Mouse (Mus musculus) brain, embryonic 14.5 days (tissue): Measurements from ENCODE around the gene Tdrd7.

Experiments
- CTCF ChIP-seq: fragments of 200-500 bp; IDR thresholded peaks from 2 replicates; pipeline ENCODE4 v1.5.1; 2012; ENCODE audit warnings: inconsistent platforms, mild to moderate bottlenecking, moderate library complexity, borderline replicate concordance; ENCODE audit not compliant: insufficient read depth, insufficient read length; ENCODE audit errors: extremely low read depth
- POLR2A ChIP-seq: fragments of 200-500 bp; IDR thresholded peaks from 2 replicates; pipeline ENCODE4 v1.6.1; 2012; ENCODE audit warnings: mild to moderate bottlenecking, inconsistent platforms, borderline replicate concordance; ENCODE audit not compliant: poor library complexity, insufficient read depth, insufficient read length, severe bottlenecking; ENCODE audit errors: extremely low read depth

- no peak for TF ChIP-seq POLR2A
- no peak for TF ChIP-seq CTCF
Observed at GRCm38 (mm10) chr4:45951830-45952229, 13.3 kb upstream of the Tdrd7 start.
